Mouse (Mus musculus) liver, adult 2 months (tissue): ENCODE results near the gene Rnf25.

Experiments used
- CTCF ChIP-seq: fragments of 200-500 bp; IDR thresholded peaks from 2 replicates; pipeline ENCODE4 v1.5.1; 2011; ENCODE audit warnings: low read depth, low read length, control low read depth
- POLR2A ChIP-seq: fragments of 200-500 bp; IDR thresholded peaks from 2 replicates; pipeline ENCODE4 v1.6.1; 2011; ENCODE audit warnings: low read length, control low read depth; ENCODE audit not compliant: insufficient read depth; ENCODE audit errors: extremely low read depth

DNA sequence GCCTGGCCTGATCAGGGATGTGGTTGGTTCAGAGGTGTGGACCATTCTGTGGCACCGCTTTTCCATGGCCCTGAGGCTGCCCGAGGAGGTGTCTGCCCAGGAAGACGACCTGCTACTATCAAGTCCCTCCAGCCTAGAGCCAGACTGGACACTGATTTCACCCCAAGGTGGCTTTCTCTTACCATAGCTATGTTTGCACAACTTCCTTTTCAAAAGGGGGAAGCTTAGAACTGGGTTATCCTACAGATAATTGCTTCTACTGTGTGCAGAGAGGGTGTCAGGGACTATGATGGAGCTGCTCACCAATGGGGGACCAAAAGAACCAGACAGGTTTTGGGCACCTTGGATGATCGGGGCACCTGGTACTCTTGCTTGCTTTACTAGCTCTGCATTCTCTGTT lies 31.5 kb upstream of the Rnf25 start:
- TF ChIP-seq CTCF (no peak), POLR2A (no peak)
